Mouse (Mus musculus) skeletal muscle tissue, adult 2 months (tissue): ENCODE results near the gene Ap1g2.
A peak's percentile ranks its signal among the peaks of the same experiment; 100 is the strongest.

ENCODE experiments used
- DNase-seq: peaks from one replicate; pipeline ENCODE4 v3.0.0-alpha.2; 2012; ENCODE audit warnings: low read depth, low spot score

Gene Ap1g2

GRCm38 (mm10) chr14:55105836-55106809, at the start of gene Ap1g2:
Gene Ap1g2 (minus strand): TSS chr14:55106593.
- DNase-seq, result peak; percentile 80

DNA sequence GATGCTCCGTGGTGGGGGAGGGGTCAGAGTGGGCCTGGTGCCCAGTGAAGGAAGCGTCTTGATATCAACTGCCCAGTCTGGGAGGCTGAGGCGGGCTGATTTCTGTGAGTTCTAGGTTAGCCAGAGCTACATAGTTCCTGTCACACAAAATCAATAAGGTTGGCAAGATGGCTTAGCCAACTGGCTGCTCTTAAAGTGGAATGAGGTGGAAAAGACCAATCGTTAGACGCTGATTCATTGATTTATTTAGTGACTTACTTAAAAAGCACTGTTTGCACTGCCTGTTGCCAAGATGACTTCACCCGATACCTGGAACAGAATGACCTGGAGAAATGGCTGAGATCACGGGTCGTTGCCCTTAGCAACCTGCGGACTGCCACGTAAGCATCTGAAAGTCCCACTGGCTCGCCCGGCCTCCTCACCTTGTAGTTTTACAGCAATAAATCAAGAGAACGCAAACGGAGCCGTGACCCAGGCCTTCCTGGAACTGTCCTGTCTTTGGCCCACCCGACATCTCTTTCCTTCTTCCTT, 46.6 kb upstream of the Ap1g2 start:
- DNase-seq, result no peak

DNA sequence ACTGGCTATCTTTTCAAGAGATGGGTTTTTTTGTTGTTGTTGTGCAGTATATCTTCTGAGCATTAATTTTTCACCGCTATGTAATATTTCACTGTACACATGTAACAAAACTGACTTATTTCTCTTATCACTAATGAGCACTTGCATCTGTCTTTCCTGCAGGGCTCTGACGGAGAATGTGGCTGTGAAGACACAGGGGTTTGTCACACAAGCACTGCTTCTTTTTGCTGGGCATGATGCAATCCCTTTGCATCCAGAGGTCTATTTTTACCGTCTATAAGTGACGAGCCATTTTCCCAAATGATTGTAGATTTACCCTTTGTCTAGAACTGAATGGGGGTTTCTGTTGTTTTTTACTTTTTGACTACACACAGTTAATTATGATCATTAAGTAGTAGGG, 45.8 kb upstream of the Ap1g2 start:
- no peak for DNase-seq

- no peak for DNase-seq
Observed at GRCm38 (mm10) chr14:55150985-55151384, 44.6 kb upstream of the Ap1g2 start.

- DNase-seq, result no peak
Observed at GRCm38 (mm10) chr14:55149041-55149440, 42.6 kb upstream of the Ap1g2 start.

- peak; percentile 34 for DNase-seq
Observed at GRCm38 (mm10) chr14:55148363-55148915, 42.0 kb upstream of the Ap1g2 start.

GRCm38 (mm10) chr14:55146829-55147401, 40.5 kb upstream of the Ap1g2 start:
- peak; percentile 50 for DNase-seq

- DNase-seq, result no peak
Observed at GRCm38 (mm10) chr14:55146324-55146723, 39.9 kb upstream of the Ap1g2 start.

DNA sequence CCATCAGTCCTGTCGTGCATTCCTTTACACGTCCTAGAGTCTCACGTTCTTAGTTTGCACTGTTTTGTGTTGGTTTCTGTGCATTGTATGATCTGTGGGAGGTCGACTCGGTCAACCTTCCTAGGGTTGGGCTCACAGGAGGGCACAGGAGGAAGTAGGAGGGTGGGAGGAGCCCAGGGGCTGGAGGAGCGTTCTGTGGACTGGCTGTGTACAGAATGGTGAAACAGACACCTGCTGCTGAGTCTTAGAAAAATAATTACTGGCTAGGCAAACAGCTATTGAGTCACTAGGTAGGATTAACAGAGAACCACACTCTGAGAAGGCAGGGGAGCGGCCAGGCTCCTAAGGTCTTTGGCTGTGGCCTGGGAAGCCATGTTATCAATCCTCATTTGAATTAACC, 32.9 kb upstream of the Ap1g2 start:
- no peak for DNase-seq

- no peak for DNase-seq
Observed at GRCm38 (mm10) chr14:55135676-55136075, 29.3 kb upstream of the Ap1g2 start.

DNA sequence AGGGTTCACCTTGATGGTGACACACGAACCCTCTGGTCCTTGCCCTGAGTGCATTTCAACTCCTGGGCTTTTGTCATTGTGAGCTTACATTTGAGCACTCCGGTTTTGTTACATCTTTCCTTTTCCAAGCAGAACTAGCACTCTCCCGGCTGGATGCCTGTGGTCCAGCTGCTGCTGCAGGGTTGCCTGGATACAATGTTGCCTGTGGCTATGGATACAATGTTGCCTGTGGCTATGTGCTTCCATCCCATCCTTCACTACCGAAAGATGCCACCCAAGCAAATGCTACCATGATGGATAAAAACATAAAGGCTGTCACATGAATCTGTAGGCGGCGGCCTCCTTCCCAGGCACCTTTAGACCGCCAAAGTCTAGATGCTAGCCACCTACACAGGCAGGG, 20.1 kb upstream of the Ap1g2 start:
- DNase-seq, result no peak

GRCm38 (mm10) chr14:55125711-55126110, 19.3 kb upstream of the Ap1g2 start:
- DNase-seq, result no peak

- DNase-seq, result no peak
Observed at GRCm38 (mm10) chr14:55122359-55122758, 16.0 kb upstream of the Ap1g2 start.

DNA sequence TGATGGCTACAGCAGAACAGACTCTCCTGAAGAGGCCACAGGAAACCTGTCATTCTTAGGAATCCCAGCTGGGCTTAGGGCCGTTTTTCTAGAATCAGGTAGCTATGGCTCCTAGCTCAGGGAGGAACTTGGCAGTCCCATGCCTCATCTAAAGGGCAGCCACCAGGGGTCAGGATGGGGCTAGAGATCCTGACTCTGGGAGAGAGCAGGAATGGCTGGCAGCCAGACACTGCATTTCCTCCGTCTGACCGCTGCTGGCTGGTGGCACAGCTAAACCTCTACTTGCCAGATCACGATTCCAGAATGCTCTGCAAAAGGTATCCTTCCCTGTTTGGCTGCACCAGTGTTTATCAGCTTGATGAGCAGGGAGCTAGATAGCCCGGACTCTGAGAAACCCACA, 15.6 kb upstream of the Ap1g2 start:
- peak; percentile 79 for DNase-seq

DNA sequence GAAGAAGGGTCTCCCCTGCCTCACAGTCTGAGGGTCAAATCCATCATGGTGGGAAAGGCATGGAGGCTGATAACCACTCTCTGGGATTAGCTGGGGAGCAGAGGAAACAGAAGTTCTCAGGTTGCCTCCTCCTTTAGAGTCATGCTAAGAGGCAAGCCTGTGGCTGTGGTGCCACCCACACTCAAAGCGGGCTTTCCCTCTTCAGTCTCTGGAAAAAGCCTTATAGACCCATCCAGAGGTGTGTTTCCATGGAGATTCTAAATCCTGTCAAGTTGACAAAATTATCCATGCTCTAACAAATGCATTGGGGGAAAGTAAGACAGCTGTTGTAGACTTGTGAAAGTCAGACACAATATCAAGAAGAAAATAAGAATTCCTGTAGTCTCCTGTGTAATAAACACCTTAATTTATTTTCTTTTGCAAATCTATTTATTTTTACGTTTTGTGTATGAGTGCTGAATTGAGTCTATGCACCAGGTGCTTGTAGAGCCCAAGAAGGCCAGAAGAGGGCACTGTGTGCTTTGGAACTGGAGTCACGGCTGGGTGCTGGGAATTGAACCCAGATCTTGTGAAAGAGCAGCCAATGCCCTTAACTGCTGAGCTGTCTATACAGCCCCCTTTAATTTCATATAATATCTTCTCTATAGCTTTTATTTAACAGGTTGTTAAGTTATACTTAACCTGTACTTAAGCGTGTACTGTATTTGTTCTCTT, 13.2 kb upstream of the Ap1g2 start:
- no peak for DNase-seq

DNA sequence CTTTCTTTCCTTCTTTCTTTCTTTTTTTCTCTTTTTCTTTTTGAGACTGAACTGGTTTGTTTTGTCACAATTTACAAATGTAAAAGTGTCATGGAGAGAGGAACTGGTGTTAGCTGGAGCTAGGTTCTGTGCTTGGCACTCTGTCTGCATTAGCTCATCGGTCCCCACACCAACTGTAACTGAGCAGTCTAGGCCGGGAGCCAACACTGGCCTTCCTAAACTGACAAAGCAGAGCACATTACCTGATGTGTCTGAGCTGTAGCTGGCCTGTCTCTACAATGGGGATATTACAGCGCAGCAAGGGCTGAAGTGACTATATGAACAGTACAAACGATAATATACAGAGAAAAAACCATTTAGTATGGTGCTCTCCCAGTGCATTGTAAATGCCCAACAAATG, 12.5 kb upstream of the Ap1g2 start:
- DNase-seq, result peak; percentile 45

GRCm38 (mm10) chr14:55116425-55117200, 10.2 kb upstream of the Ap1g2 start, which contains the start of gene Jph4:
Gene Jph4 (minus strand): TSS chr14:55116935.
- no peak for DNase-seq

- no peak for DNase-seq
Observed at GRCm38 (mm10) chr14:55115846-55116245, 9.5 kb upstream of the Ap1g2 start.

GRCm38 (mm10) chr14:55114759-55115701, 8.6 kb upstream of the Ap1g2 start:
- no peak for DNase-seq
